Mouse (Mus musculus) G1E (cell line): ENCODE data around the gene Tfam.

Experiments
- CTCF ChIP-seq: IDR thresholded peaks from 2 replicates; pipeline ENCODE4 v1.5.1; 2012; ENCODE audit warnings: low read depth, low read length, inconsistent platforms, mixed read lengths
- GATA1 ChIP-seq: IDR thresholded peaks from 2 replicates; pipeline ENCODE4 v1.6.1; 2012; ENCODE audit warnings: borderline replicate concordance, low read length, inconsistent platforms, mixed read lengths
- TAL1 ChIP-seq: conservative IDR thresholded peaks from 2 replicates; pipeline ENCODE4 v1.6.1; 2012; ENCODE audit warnings: low read depth, low read length, inconsistent platforms, mixed read lengths

- TF ChIP-seq CTCF, result no peak
- no peak for TF ChIP-seq GATA1
- no peak for TF ChIP-seq TAL1
Observed at GRCm38 (mm10) chr10:71198676-71199075, 39.4 kb downstream of the Tfam start.
